8 mouse cellular contexts compared by ENCODE assay signal in the genomic region with DNA sequence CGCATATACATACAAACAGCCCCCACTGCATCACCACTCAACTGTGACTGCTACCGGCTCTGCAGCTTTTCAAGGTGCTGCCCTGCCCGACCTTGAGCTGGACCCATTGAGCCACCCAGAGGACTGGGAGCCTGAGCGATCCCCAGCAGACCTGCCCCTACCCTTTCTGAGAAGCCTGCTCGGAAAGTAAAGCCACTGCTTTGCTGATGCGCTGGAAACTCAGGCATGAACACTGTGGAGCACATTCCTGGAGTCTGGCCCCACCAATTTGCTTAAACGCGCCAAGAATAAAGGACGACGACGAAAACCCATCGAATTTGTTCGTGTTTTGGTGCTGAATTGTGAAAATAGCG. TPM values are rescaled to one million over a fixed set of nuclear protein-coding genes. Genes with fewer than 3 reads are reported as not detected.
DNase-seq lines count a peak whose midpoint lies in the region; ATAC-seq and TF ChIP-seq lines count a peak whose summit lies in the region.

No protein-coding gene starts in this region.

- no peak for TF ChIP-seq EP300 in liver, embryonic 14.5 days (IDR thresholded peaks at IDR 0.05; ENCODE audit: low read depth)

- TF ChIP-seq CTCF in bone marrow macrophage, adult 2 months (IDR thresholded peaks at IDR 0.05; ENCODE audit: low read depth, low read length): no peak
- TF ChIP-seq CTCF in liver, embryonic 14.5 days (IDR thresholded peaks at IDR 0.05; ENCODE audit: low read depth): no peak

- peaks cover 9% of the 10 kb centered on the region for H3K4me1 ChIP-seq in bone marrow macrophage, adult 2 months (ENCODE audit: control insufficient read depth, insufficient read depth, low read length)
- peaks cover 50% of the 10 kb centered on the region for H3K4me1 ChIP-seq in hindbrain, embryonic 13.5 days (replicated peaks)
- peaks cover 27 to 28% of the 10 kb centered on the region in 2 experiments for H3K4me1 ChIP-seq in liver, embryonic 14.5 days (replicated peaks; ENCODE audit: control insufficient read depth in 2 of 2, insufficient read depth in 2 of 2, low read length in 1 of 2)

- H3K27ac ChIP-seq in bone marrow macrophage, adult 2 months (ENCODE audit: insufficient read depth, low read depth, low read length): no peak overlapping the region
- H3K27ac ChIP-seq in hindbrain, embryonic 13.5 days: peak overlapping the region; percentile 61
- no peak overlapping the region for H3K27ac ChIP-seq in liver, embryonic 14.5 days

- H3K9me3 ChIP-seq in hindbrain, embryonic 13.5 days: no peaks in the 10 kb centered on the region
- H3K9me3 ChIP-seq in liver, embryonic 14.5 days (ENCODE audit: control insufficient read depth, low read length): no peaks in the 10 kb centered on the region

- peaks cover 47% of the 10 kb centered on the region for H3K27me3 ChIP-seq in hindbrain, embryonic 13.5 days
- peaks cover 15% of the 10 kb centered on the region for H3K27me3 ChIP-seq in liver, embryonic 14.5 days (ENCODE audit: control insufficient read depth, insufficient read depth, low read length)

- ATAC-seq in hindbrain, embryonic 13.5 days (ENCODE audit: low FRiP score): no peak
- no peak for ATAC-seq in liver, embryonic 14.5 days (ENCODE audit: insufficient read depth)
- no peak for ATAC-seq in inflammation-experienced regulatory T-cells, adult 6 months

- 1% methylated on average over 14 of the region's 14 CpGs for WGBS in hindbrain, embryonic 13.5 days
- WGBS in liver, embryonic 14.5 days (ENCODE audit: insufficient replicate concordance): 2% methylated on average over 14 of the region's 14 CpGs

- no peak for TF ChIP-seq POLR2A in bone marrow macrophage, adult 2 months (IDR thresholded peaks at IDR 0.05; ENCODE audit: borderline replicate concordance, low read depth, low read length)

- H3K36me3 ChIP-seq in hindbrain, embryonic 13.5 days: 0 out of 2 replicates have a peak, but pooled peaks cover 8% of the 10 kb centered on the region
- H3K36me3 ChIP-seq in liver, embryonic 14.5 days (replicated peaks; ENCODE audit: control insufficient read depth, insufficient read depth, low read depth): no peaks in the 10 kb centered on the region; the same call in 1 of the 2 replicates

- peak; percentile 95 for DNase-seq in heart, adult 11 months
- no peak for DNase-seq in heart, adult 18-20 months
- no peak for DNase-seq in liver, embryonic 14.5 days (ENCODE audit: low read depth in 3 of 3, low spot score in 3 of 3)
- DNase-seq in retina, postnatal 1 day: no peak
- no peak for DNase-seq in cerebellum, adult 18-20 months

- peak overlapping the region; percentile 97 for H3K4me2 ChIP-seq in hindbrain, embryonic 13.5 days
- peak overlapping the region; percentile 100 for H3K4me2 ChIP-seq in liver, embryonic 14.5 days (ENCODE audit: low read depth)

- peak overlapping the region; percentile 83 for H3K4me3 ChIP-seq in bone marrow macrophage, adult 2 months (ENCODE audit: insufficient read depth, low read length)
- H3K4me3 ChIP-seq in hindbrain, embryonic 13.5 days: peak overlapping the region; percentile 72
- H3K4me3 ChIP-seq in liver, embryonic 14.5 days (ENCODE audit: insufficient read depth in 1 of 2, low read depth in 2 of 2, low read length in 2 of 2): peak overlapping the region; percentile 58 to 92

- peak overlapping the region; percentile 72 for H3K9ac ChIP-seq in hindbrain, embryonic 13.5 days
- peak overlapping the region; percentile 61 for H3K9ac ChIP-seq in liver, embryonic 14.5 days (replicated peaks)

RNA-seq across cellular contexts. Expression of a gene that starts 0.5 kb away (rescaled TPM):
- total RNA-seq in heart, adult 18-20 months (2021): 10 to 100 TPM; 82.1 to 83.9 TPM
- 11.7 and 13.3 TPM in 2 replicates for polyA plus RNA-seq in bone marrow macrophage, adult 2 months (2012; ENCODE audit: insufficient read depth, insufficient read length, missing spikeins)
- polyA plus RNA-seq in hindbrain, embryonic 13.5 days (2015; fragmentation: Nextera tagmentation; extraction: Ambion mirVana): 3.2 and 3.7 TPM in 2 replicates
- polyA plus RNA-seq in liver, embryonic 14.5 days (2012; rRNA removed): 4.4 and 5.3 TPM in 2 replicates
- 2.3 and 2.8 TPM in 2 replicates for polyA plus RNA-seq in liver, embryonic 14.5 days (2014; fragmentation: Nextera tagmentation; extraction: Ambion mirVana)
- 1 to 10 TPM; 3.0 to 4.2 (median 3.6) TPM for polyA plus RNA-seq in inflammation-experienced regulatory T-cells, adult 6 months (2017; shearing (Covaris generic))

RNA-seq across cellular contexts. Expression of a gene that starts 12.1 kb away (rescaled TPM):
- 1 to 10 TPM; 5.4 to 5.9 TPM for total RNA-seq in heart, adult 18-20 months (2021)
- polyA plus RNA-seq in bone marrow macrophage, adult 2 months (2012; ENCODE audit: insufficient read depth, insufficient read length, missing spikeins): 10.1 and 11.0 TPM in 2 replicates
- polyA plus RNA-seq in hindbrain, embryonic 13.5 days (2015; fragmentation: Nextera tagmentation; extraction: Ambion mirVana): 18.4 and 20.0 TPM in 2 replicates
- 2.8 and 2.9 TPM in 2 replicates for polyA plus RNA-seq in liver, embryonic 14.5 days (2012; rRNA removed)
- polyA plus RNA-seq in liver, embryonic 14.5 days (2014; fragmentation: Nextera tagmentation; extraction: Ambion mirVana): 3.7 and 5.2 TPM in 2 replicates
- polyA plus RNA-seq in inflammation-experienced regulatory T-cells, adult 6 months (2017; shearing (Covaris generic)): 1 to 10 TPM; 3.2 to 4.6 (median 4.2) TPM

RNA-seq across cellular contexts. Expression of a gene that starts 19.3 kb away (rescaled TPM):
- 10 to 100 TPM; 10.5 to 14.9 TPM for total RNA-seq in heart, adult 18-20 months (2021)
- 29.8 and 33.7 TPM in 2 replicates for polyA plus RNA-seq in bone marrow macrophage, adult 2 months (2012; ENCODE audit: insufficient read depth, insufficient read length, missing spikeins)
- polyA plus RNA-seq in hindbrain, embryonic 13.5 days (2015; fragmentation: Nextera tagmentation; extraction: Ambion mirVana): 35.9 and 36.7 TPM in 2 replicates
- polyA plus RNA-seq in liver, embryonic 14.5 days (2012; rRNA removed): 4.8 and 5.0 TPM in 2 replicates
- polyA plus RNA-seq in liver, embryonic 14.5 days (2014; fragmentation: Nextera tagmentation; extraction: Ambion mirVana): 4.5 and 5.2 TPM in 2 replicates
- polyA plus RNA-seq in inflammation-experienced regulatory T-cells, adult 6 months (2017; shearing (Covaris generic)): 100 to 1,000 TPM; 107 to 167 (median 117) TPM

RNA-seq across cellular contexts. Expression of a gene that starts 19.3 kb away (rescaled TPM):
- 1 to 10 TPM; 3.4 to 3.6 TPM for total RNA-seq in heart, adult 18-20 months (2021)
- 7.5 and 11.4 TPM in 2 replicates for polyA plus RNA-seq in bone marrow macrophage, adult 2 months (2012; ENCODE audit: insufficient read depth, insufficient read length, missing spikeins)
- polyA plus RNA-seq in hindbrain, embryonic 13.5 days (2015; fragmentation: Nextera tagmentation; extraction: Ambion mirVana): 17.1 and 19.6 TPM in 2 replicates
- 8.2 and 10.7 TPM in 2 replicates for polyA plus RNA-seq in liver, embryonic 14.5 days (2012; rRNA removed)
- 6.4 and 8.8 TPM in 2 replicates for polyA plus RNA-seq in liver, embryonic 14.5 days (2014; fragmentation: Nextera tagmentation; extraction: Ambion mirVana)
- polyA plus RNA-seq in inflammation-experienced regulatory T-cells, adult 6 months (2017; shearing (Covaris generic)): 10 to 100 TPM; 16.2 to 26.3 (median 18.9) TPM

RNA-seq across cellular contexts. Expression of a gene that starts 30.2 kb away (rescaled TPM):
- total RNA-seq in heart, adult 18-20 months (2021): under 1 TPM; 0.10 to 0.13 TPM
- polyA plus RNA-seq in bone marrow macrophage, adult 2 months (2012; ENCODE audit: insufficient read depth, insufficient read length, missing spikeins): not detected in 2 replicates
- polyA plus RNA-seq in hindbrain, embryonic 13.5 days (2015; fragmentation: Nextera tagmentation; extraction: Ambion mirVana): 1.5 and 1.6 TPM in 2 replicates
- 0.03 and 0.06 TPM in 2 replicates for polyA plus RNA-seq in liver, embryonic 14.5 days (2012; rRNA removed)
- polyA plus RNA-seq in liver, embryonic 14.5 days (2014; fragmentation: Nextera tagmentation; extraction: Ambion mirVana): not detected in 2 replicates
- polyA plus RNA-seq in inflammation-experienced regulatory T-cells, adult 6 months (2017; shearing (Covaris generic)): not detected
